Mouse (Mus musculus) stomach, postnatal 0 days (tissue): Measurements from ENCODE around the gene Kctd3. TPM values are rescaled to one million over a fixed set of nuclear protein-coding genes. Genes with fewer than 3 reads are reported as not detected.

Source experiments
- ATAC-seq: fragments of 200-750 bp; cut with Nextera tagmentation; 2 replicates; pipeline ENCODE4 v1.8.0; 2017; ENCODE audit not compliant: low FRiP score, low TSS enrichment
- DNase-seq: peaks from one replicate; pipeline ENCODE4 v3.0.0-alpha.2; 2016; ENCODE audit warnings: low spot score
- H3K27ac ChIP-seq: fragments of 300-500 bp; sonication (generic); replicated peaks from 2 replicates; pipeline ENCODE4 v1.5.1; 2014; ENCODE audit warnings: mild to moderate bottlenecking, control low read depth
- H3K27me3 ChIP-seq: fragments of 300-500 bp; sonication (generic); 2 replicates; pipeline ENCODE4 v1.6.1; 2014; ENCODE audit warnings: low read length; ENCODE audit not compliant: control insufficient read depth, insufficient read depth
- H3K36me3 ChIP-seq: fragments of 300-500 bp; sonication (generic); 2 replicates; pipeline ENCODE4 v1.6.1; 2014; ENCODE audit warnings: low read length, mixed read lengths; ENCODE audit not compliant: control insufficient read depth, insufficient read depth
- H3K4me1 ChIP-seq: fragments of 300-500 bp; sonication (generic); replicated peaks from 2 replicates; pipeline ENCODE4 v1.6.1; 2014; ENCODE audit warnings: antibody characterized with exemption; ENCODE audit not compliant: control insufficient read depth, insufficient read depth
- H3K4me2 ChIP-seq: fragments of 300-500 bp; sonication (generic); replicated peaks from 2 replicates; pipeline ENCODE4 v1.6.1; 2014; ENCODE audit warnings: low read depth, mild to moderate bottlenecking, control low read depth, moderate library complexity
- H3K4me3 ChIP-seq: fragments of 300-500 bp; sonication (generic); 2 replicates; pipeline ENCODE4 v1.5.1; 2014; ENCODE audit warnings: low read depth, low read length, control low read depth
- H3K9ac ChIP-seq: fragments of 300-500 bp; sonication (generic); 2 replicates; pipeline ENCODE4 v1.6.1; 2014; ENCODE audit warnings: mild to moderate bottlenecking, low read length, control low read depth, mixed read lengths
- H3K9me3 ChIP-seq: fragments of 300-500 bp; sonication (generic); 2 replicates; pipeline ENCODE4 v1.6.1; 2016; ENCODE audit warnings: low read length; ENCODE audit not compliant: control insufficient read depth
- CTCF ChIP-seq: IDR thresholded peaks from 2 replicates; pipeline ENCODE4 v1.5.1; 2016; ENCODE audit warnings: antibody characterized with exemption, low read depth, mild to moderate bottlenecking, moderate library complexity
- EP300 ChIP-seq: optimal IDR thresholded peaks from 2 replicates; pipeline ENCODE3; 2016; ENCODE audit warnings: antibody characterized with exemption
- WGBS: fragments of 180-500 bp; shearing (Covaris S2); extraction: QIAGEN DNeasy Blood & Tissue Kit; methylation state at CpG from one replicate; pipeline ENCODE4 v1.1.7; 2014; 5-methylcytosine and 5-hydroxymethylcytosine counted together
- polyA plus RNA-seq: library from polyadenylated mRNA; unstranded; fragments of >200 nt; fragmentation: Nextera tagmentation; extraction: Ambion mirVana; gene quantifications from 2 replicates; pipeline ENCODE4 v1.2.1, GENCODE M21; 2015

Gene Kctd3
- polyA plus RNA-seq, 1 experiment from 2014 or later: 13.6 TPM

- peak overlapping the region; percentile 83 for H3K27ac ChIP-seq
- ATAC-seq: peak; percentile 5; the same call in 1 of the 2 replicates
These were observed 815 bp downstream of the Kctd3 start for GRCm38 (mm10) chr1:189006826-189007225.

GRCm38 (mm10) chr1:189006267-189006666 lies 1.4 kb downstream of the Kctd3 start:
- Histone ChIP-seq H3K9ac (no peak overlapping the region), H3K36me3 (no peaks in the 10 kb centered on the region), H3K27ac (no peak overlapping the region), H3K9me3 (no peaks in the 10 kb centered on the region), H3K4me1 (no peaks in the 10 kb centered on the region; the same call in 1 of the 2 replicates), H3K4me3 (no peak overlapping the region), H3K4me2 (peak overlapping the region; percentile 98), H3K27me3 (no peaks in the 10 kb centered on the region)
- TF ChIP-seq EP300 (no peak), CTCF (no peak)
- WGBS: 34% methylated on average over 5 of the region's 5 CpGs
- peak; percentile 37 for DNase-seq
- ATAC-seq: peak; percentile 90

More at GRCm38 (mm10) chr1:189006826-189007225, 815 bp downstream of the Kctd3 start:
- no peak for TF ChIP-seq EP300
- no peak for TF ChIP-seq CTCF
- Histone ChIP-seq H3K27me3 (no peaks in the 10 kb centered on the region), H3K4me1 (no peaks in the 10 kb centered on the region; the same call in 1 of the 2 replicates), H3K9me3 (no peaks in the 10 kb centered on the region), H3K9ac (peak overlapping the region; percentile 96), H3K4me2 (peak overlapping the region; percentile 98), H3K4me3 (peak overlapping the region; percentile 98), H3K36me3 (no peaks in the 10 kb centered on the region)
- WGBS: 1% methylated on average over 7 of the region's 7 CpGs
- DNase-seq: no peak

GRCm38 (mm10) chr1:189004774-189005173 lies 2.9 kb downstream of the Kctd3 start:
- no peaks in the 10 kb centered on the region for H3K27me3 ChIP-seq
- no peak overlapping the region for H3K4me2 ChIP-seq
- no peak overlapping the region for H3K27ac ChIP-seq
- no peak overlapping the region for H3K9ac ChIP-seq
- DNase-seq (no peak), ATAC-seq (no peak)
- H3K4me3 ChIP-seq: no peak overlapping the region
- TF ChIP-seq CTCF (no peak), EP300 (no peak)
- 96% methylated on average over 1 of the region's 1 CpGs for WGBS
- no peaks in the 10 kb centered on the region; the same call in 1 of the 2 replicates for H3K4me1 ChIP-seq
- H3K36me3 ChIP-seq: 0 out of 2 replicates have a peak, but pooled peaks cover 4% of the 10 kb centered on the region
- H3K9me3 ChIP-seq: no peaks in the 10 kb centered on the region

GRCm38 (mm10) chr1:189001815-189002214 lies 5.8 kb downstream of the Kctd3 start:
- Histone ChIP-seq H3K36me3 (0 out of 2 replicates have a peak, but pooled peaks cover 4% of the 10 kb centered on the region), H3K4me2 (no peak overlapping the region), H3K4me1 (no peaks in the 10 kb centered on the region; the same call in 1 of the 2 replicates), H3K9me3 (no peaks in the 10 kb centered on the region), H3K4me3 (no peak overlapping the region), H3K27ac (no peak overlapping the region), H3K9ac (no peak overlapping the region), H3K27me3 (no peaks in the 10 kb centered on the region)
- 89% methylated on average over 12 of the region's 12 CpGs for WGBS
- TF ChIP-seq CTCF (no peak), EP300 (no peak)
- no peak for DNase-seq
- ATAC-seq: no peak

GRCm38 (mm10) chr1:188999981-189000380 lies 7.7 kb downstream of the Kctd3 start:
- Histone ChIP-seq H3K4me3 (no peak overlapping the region), H3K4me1 (no peaks in the 10 kb centered on the region), H3K27ac (no peak overlapping the region), H3K9ac (no peak overlapping the region), H3K9me3 (no peaks in the 10 kb centered on the region), H3K36me3 (peaks cover 7% of the 10 kb centered on the region; the same call in 1 of the 2 replicates), H3K4me2 (no peak overlapping the region), H3K27me3 (no peaks in the 10 kb centered on the region)
- 87% methylated on average over 10 of the region's 10 CpGs for WGBS
- no peak for DNase-seq
- no peak for TF ChIP-seq EP300
- no peak for TF ChIP-seq CTCF
- ATAC-seq: no peak

GRCm38 (mm10) chr1:188997921-188998320 lies 9.7 kb downstream of the Kctd3 start:
- Histone ChIP-seq H3K4me3 (no peak overlapping the region), H3K4me1 (no peaks in the 10 kb centered on the region), H3K9ac (no peak overlapping the region), H3K4me2 (no peak overlapping the region), H3K27ac (no peak overlapping the region), H3K9me3 (no peaks in the 10 kb centered on the region), H3K36me3 (peaks cover 7% of the 10 kb centered on the region; the same call in 1 of the 2 replicates), H3K27me3 (no peaks in the 10 kb centered on the region)
- TF ChIP-seq CTCF: no peak
- TF ChIP-seq EP300: no peak
- ATAC-seq: peak; percentile 79; the same call in 1 of the 2 replicates
- no peak for DNase-seq
- 69% methylated on average over 3 of the region's 3 CpGs for WGBS
